Mouse (Mus musculus) embryonic facial prominence, embryonic 11.5 days (tissue): Measurements from ENCODE around the gene Gatad2b. TPM values are rescaled to one million over a fixed set of nuclear protein-coding genes. Genes with fewer than 3 reads are reported as not detected.

Experiments
- ATAC-seq: fragments of 200-750 bp; cut with Nextera tagmentation; replicated peaks from 2 replicates; pipeline ENCODE4 v1.8.0; 2017; ENCODE audit warnings: low read depth; ENCODE audit not compliant: insufficient number of reproducible peaks, low FRiP score, low TSS enrichment
- DNase-seq: peaks from one replicate; pipeline ENCODE4 v3.0.0-alpha.2; 2015; ENCODE audit warnings: low spot score
- H3K27ac ChIP-seq: fragments of 300-500 bp; sonication (generic); replicated peaks from 2 replicates; pipeline ENCODE4 v1.5.1; 2014; ENCODE audit warnings: mild to moderate bottlenecking, low read depth, low read length, control low read depth
- H3K27me3 ChIP-seq: fragments of 300-500 bp; sonication (generic); 2 replicates; pipeline ENCODE4 v1.6.1; 2014; ENCODE audit warnings: mild to moderate bottlenecking, low read length, moderate library complexity, mixed read lengths; ENCODE audit not compliant: control insufficient read depth, insufficient read depth
- H3K36me3 ChIP-seq: fragments of 300-500 bp; sonication (generic); replicated peaks from 2 replicates; pipeline ENCODE4 v1.6.1; 2014; ENCODE audit warnings: low read depth, mild to moderate bottlenecking, low read length, moderate library complexity, mixed read lengths; ENCODE audit not compliant: control insufficient read depth, insufficient read depth
- H3K4me1 ChIP-seq: fragments of 300-500 bp; sonication (generic); 2 replicates; pipeline ENCODE4 v1.6.1; 2014; ENCODE audit warnings: low read length, mixed read lengths; ENCODE audit not compliant: control insufficient read depth, insufficient read depth
- H3K4me2 ChIP-seq: fragments of 300-500 bp; sonication (generic); 2 replicates; pipeline ENCODE4 v1.6.1; 2014; ENCODE audit warnings: low read depth, mild to moderate bottlenecking, control low read depth, low read length, moderate library complexity
- H3K4me3 ChIP-seq: fragments of 300-500 bp; sonication (generic); 2 replicates; pipeline ENCODE4 v1.5.1; 2014; ENCODE audit warnings: low read depth, low read length, control low read depth
- H3K9ac ChIP-seq: fragments of 300-500 bp; sonication (generic); replicated peaks from 2 replicates; pipeline ENCODE4 v1.6.1; 2014; ENCODE audit warnings: mild to moderate bottlenecking, control low read depth, low read length
- H3K9me3 ChIP-seq: fragments of 300-500 bp; sonication (generic); replicated peaks from 2 replicates; pipeline ENCODE4 v1.6.1; 2016; ENCODE audit warnings: mild to moderate bottlenecking, low read length, inconsistent platforms, mixed read lengths; ENCODE audit not compliant: control insufficient read depth
- WGBS: fragments of 180-500 bp; shearing (Covaris S2); extraction: QIAGEN DNeasy Blood & Tissue Kit; methylation state at CpG from one replicate; pipeline ENCODE4 v1.1.7; 2014; 5-methylcytosine and 5-hydroxymethylcytosine counted together
- polyA plus RNA-seq: library from polyadenylated mRNA; unstranded; fragments of >200 nt; fragmentation: Nextera tagmentation; extraction: Ambion mirVana; gene quantifications from 2 replicates; pipeline ENCODE4 v1.2.1, GENCODE M21; 2014

The Gatad2b gene
- polyA plus RNA-seq, 1 experiment from 2014 or later, result 12.6 TPM

DNA sequence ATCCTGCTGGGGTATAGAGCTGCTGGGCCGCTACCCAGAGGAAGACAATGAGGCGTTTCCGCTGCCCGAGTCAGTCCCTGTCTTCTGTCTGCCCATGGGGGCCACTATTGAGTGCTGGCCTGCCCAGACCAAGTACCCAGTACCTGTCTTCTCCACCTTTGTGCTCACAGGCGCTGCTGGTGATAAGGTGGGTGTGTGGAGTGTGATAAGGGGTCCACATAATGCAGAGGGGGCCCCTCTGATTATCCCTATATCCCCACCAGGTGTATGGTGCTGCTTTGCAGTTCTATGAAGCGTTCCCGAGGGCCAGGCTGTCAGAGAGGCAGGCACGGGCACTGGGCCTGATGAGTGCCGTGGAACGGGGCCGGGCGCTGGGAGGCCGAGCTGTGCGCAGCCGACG, 24.0 kb upstream of the Gatad2b start:
- H3K9ac ChIP-seq, result no peak overlapping the region
- no peak overlapping the region for H3K27ac ChIP-seq
- DNase-seq, result no peak
- 87% methylated on average over 16 of the region's 16 CpGs for WGBS
- peaks cover 2% of the 10 kb centered on the region; the same call in 1 of the 2 replicates for H3K36me3 ChIP-seq
- H3K27me3 ChIP-seq, result no peaks in the 10 kb centered on the region
- ATAC-seq, result no peak
- H3K9me3 ChIP-seq, result no peaks in the 10 kb centered on the region
- H3K4me2 ChIP-seq, result no peak overlapping the region
- H3K4me3 ChIP-seq, result no peak overlapping the region
- no peaks in the 10 kb centered on the region; the same call in 1 of the 2 replicates for H3K4me1 ChIP-seq

GRCm38 (mm10) chr3:90270784-90271183, 22.2 kb upstream of the Gatad2b start:
- ATAC-seq (no peak), DNase-seq (no peak)
- no peaks in the 10 kb centered on the region for H3K27me3 ChIP-seq
- H3K9me3 ChIP-seq, result no peaks in the 10 kb centered on the region
- WGBS, result 91% methylated on average over 8 of the region's 8 CpGs
- H3K27ac ChIP-seq, result no peak overlapping the region
- H3K9ac ChIP-seq, result no peak overlapping the region
- H3K36me3 ChIP-seq, result peaks cover 2% of the 10 kb centered on the region; the same call in 1 of the 2 replicates
- no peak overlapping the region for H3K4me2 ChIP-seq
- H3K4me1 ChIP-seq, result no peaks in the 10 kb centered on the region; the same call in 1 of the 2 replicates
- no peak overlapping the region for H3K4me3 ChIP-seq

GRCm38 (mm10) chr3:90272170-90272569, 20.8 kb upstream of the Gatad2b start:
- Histone ChIP-seq H3K4me2 (no peak overlapping the region), H3K27ac (no peak overlapping the region), H3K4me1 (no peaks in the 10 kb centered on the region), H3K9ac (no peak overlapping the region), H3K4me3 (no peak overlapping the region), H3K27me3 (no peaks in the 10 kb centered on the region), H3K36me3 (peaks cover 2% of the 10 kb centered on the region), H3K9me3 (no peaks in the 10 kb centered on the region)
- 65% methylated on average over 9 of the region's 9 CpGs for WGBS
- DNase-seq (no peak), ATAC-seq (no peak)

DNA sequence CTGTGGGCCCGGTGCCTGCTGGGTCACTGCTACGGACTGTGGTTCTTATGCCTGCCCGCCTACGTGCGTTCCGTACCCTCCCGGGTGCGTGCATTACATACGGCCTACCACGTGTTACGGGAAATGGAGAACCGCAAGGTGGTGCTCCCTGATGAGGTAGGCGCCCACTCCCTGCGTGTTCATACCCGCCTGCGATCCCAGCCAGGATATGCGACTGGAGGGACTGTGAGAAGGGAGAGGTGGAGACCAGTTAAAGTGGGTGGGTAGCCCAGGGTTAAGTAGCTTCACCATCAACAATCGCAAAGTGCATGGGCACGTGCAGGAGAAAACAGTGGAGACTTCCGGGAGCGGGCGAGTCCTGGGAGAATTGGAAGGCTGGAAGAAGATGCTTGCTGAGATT, 19.1 kb upstream of the Gatad2b start:
- peaks cover 2% of the 10 kb centered on the region for H3K36me3 ChIP-seq

DNA sequence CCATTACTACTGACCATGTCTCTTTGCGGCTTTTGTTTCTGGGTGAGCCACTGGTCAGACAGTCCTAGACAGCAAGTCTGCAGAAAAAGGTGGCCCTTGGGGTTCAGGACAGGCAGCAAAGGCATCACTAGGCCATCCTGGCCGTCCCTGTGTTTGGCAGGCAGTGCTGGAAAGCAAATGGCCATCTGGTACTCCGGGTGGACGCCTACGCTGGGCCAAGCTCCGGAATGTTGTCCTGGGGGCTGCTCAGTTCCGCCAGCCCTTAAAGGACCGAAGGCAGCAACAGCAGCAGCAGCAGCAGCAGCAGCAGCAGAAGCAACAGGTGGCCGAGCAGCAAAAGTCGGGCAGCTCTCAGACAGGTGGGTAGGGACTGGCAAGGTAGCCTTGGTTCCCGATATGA, 17.7 kb upstream of the Gatad2b start:
- H3K9me3 ChIP-seq, result no peaks in the 10 kb centered on the region
- peaks cover 2% of the 10 kb centered on the region for H3K36me3 ChIP-seq
- H3K4me2 ChIP-seq, result no peak overlapping the region
- ATAC-seq (no peak), DNase-seq (no peak)
- H3K9ac ChIP-seq, result no peak overlapping the region
- no peak overlapping the region for H3K4me3 ChIP-seq
- H3K4me1 ChIP-seq, result no peaks in the 10 kb centered on the region
- no peak overlapping the region for H3K27ac ChIP-seq
- no peaks in the 10 kb centered on the region for H3K27me3 ChIP-seq
- 88% methylated on average over 11 of the region's 11 CpGs for WGBS

More for the DNA sequence above, 19.1 kb upstream of the Gatad2b start:
- Histone ChIP-seq H3K4me2 (no peak overlapping the region), H3K4me1 (no peaks in the 10 kb centered on the region), H3K27me3 (no peaks in the 10 kb centered on the region), H3K9ac (no peak overlapping the region), H3K27ac (no peak overlapping the region), H3K9me3 (no peaks in the 10 kb centered on the region), H3K4me3 (no peak overlapping the region)
- DNase-seq (no peak), ATAC-seq (no peak)
- 92% methylated on average over 22 of the region's 22 CpGs for WGBS

GRCm38 (mm10) chr3:90276858-90277257, 16.1 kb upstream of the Gatad2b start:
- no peak overlapping the region for H3K9ac ChIP-seq
- peaks cover 2% of the 10 kb centered on the region for H3K36me3 ChIP-seq
- no peak for DNase-seq
- no peak overlapping the region for H3K4me2 ChIP-seq
- no peaks in the 10 kb centered on the region for H3K9me3 ChIP-seq
- no peak for ATAC-seq
- 33% methylated on average over 16 of the region's 16 CpGs for WGBS
- no peaks in the 10 kb centered on the region for H3K4me1 ChIP-seq
- H3K27ac ChIP-seq, result no peak overlapping the region
- H3K4me3 ChIP-seq, result no peak overlapping the region
- H3K27me3 ChIP-seq, result no peaks in the 10 kb centered on the region

DNA sequence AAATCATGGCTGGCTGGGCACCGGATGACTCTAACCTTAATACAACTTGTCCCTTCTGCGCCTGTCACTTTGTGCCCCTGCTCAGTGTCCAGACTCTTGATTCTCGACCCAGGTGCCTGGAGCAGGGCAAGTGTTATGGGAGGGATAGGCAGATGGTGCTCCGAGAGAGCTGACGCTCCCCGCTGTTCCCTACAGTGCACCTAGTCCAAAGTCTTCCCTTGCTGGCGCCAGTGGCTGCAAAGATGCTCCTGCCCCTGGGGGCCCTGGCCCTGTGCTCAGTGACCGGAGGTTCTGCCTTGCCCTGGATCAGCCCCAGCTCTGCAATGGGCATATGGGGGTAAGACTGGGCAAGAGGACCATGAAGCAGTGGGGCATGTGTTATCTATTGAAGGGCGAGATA, 15.2 kb upstream of the Gatad2b start:
- 86% methylated on average over 9 of the region's 9 CpGs for WGBS
- Histone ChIP-seq H3K4me2 (no peak overlapping the region), H3K9me3 (no peaks in the 10 kb centered on the region), H3K36me3 (no peaks in the 10 kb centered on the region; the same call in none of the 2 replicates), H3K4me3 (no peak overlapping the region), H3K4me1 (no peaks in the 10 kb centered on the region), H3K27me3 (no peaks in the 10 kb centered on the region), H3K9ac (no peak overlapping the region), H3K27ac (no peak overlapping the region)
- DNase-seq, result no peak
- no peak for ATAC-seq

- Histone ChIP-seq H3K4me1 (no peaks in the 10 kb centered on the region), H3K4me3 (no peak overlapping the region), H3K36me3 (no peaks in the 10 kb centered on the region; the same call in none of the 2 replicates), H3K27me3 (no peaks in the 10 kb centered on the region), H3K4me2 (no peak overlapping the region), H3K9ac (no peak overlapping the region), H3K27ac (no peak overlapping the region), H3K9me3 (no peaks in the 10 kb centered on the region)
- ATAC-seq (no peak), DNase-seq (no peak)
- WGBS, result 94% methylated on average over 10 of the region's 10 CpGs
These were observed 14.8 kb upstream of the Gatad2b start for GRCm38 (mm10) chr3:90278211-90278610.
